Mouse (Mus musculus) kidney, embryonic 16.5 days (tissue): ENCODE results near the gene Mtif3. TPM values are rescaled to one million over a fixed set of nuclear protein-coding genes. Genes with fewer than 3 reads are reported as not detected.

Source experiments
- ATAC-seq: fragments of 200-750 bp; cut with Nextera tagmentation; 2 replicates; pipeline ENCODE4 v1.8.0; 2017; ENCODE audit warnings: moderate TSS enrichment; ENCODE audit not compliant: low FRiP score, low TSS enrichment
- H3K27ac ChIP-seq: fragments of 300-500 bp; sonication (generic); 2 replicates; pipeline ENCODE4 v1.5.1; 2014; ENCODE audit warnings: low read length
- H3K27me3 ChIP-seq: fragments of 300-500 bp; sonication (generic); 2 replicates; pipeline ENCODE4 v1.6.1; 2014; ENCODE audit warnings: low read length, control low read depth, mixed read lengths; ENCODE audit not compliant: insufficient read depth
- H3K36me3 ChIP-seq: fragments of 300-500 bp; sonication (generic); 2 replicates; pipeline ENCODE4 v1.6.1; 2014; ENCODE audit warnings: low read length, control low read depth, mixed read lengths; ENCODE audit not compliant: insufficient read depth
- H3K4me1 ChIP-seq: fragments of 300-500 bp; sonication (generic); 2 replicates; pipeline ENCODE4 v1.6.1; 2014; ENCODE audit warnings: low read length, control low read depth, mixed read lengths; ENCODE audit not compliant: insufficient read depth
- H3K4me2 ChIP-seq: fragments of 300-500 bp; sonication (generic); replicated peaks from 2 replicates; pipeline ENCODE4 v1.6.1; 2014; ENCODE audit warnings: low read depth, low read length
- H3K4me3 ChIP-seq: fragments of 300-500 bp; sonication (generic); 2 replicates; pipeline ENCODE4 v1.5.1; 2014; ENCODE audit warnings: mild to moderate bottlenecking, low read length
- H3K9ac ChIP-seq: fragments of 300-500 bp; sonication (generic); replicated peaks from 2 replicates; pipeline ENCODE4 v1.6.1; 2014; ENCODE audit warnings: low read length
- H3K9me3 ChIP-seq: fragments of 300-500 bp; sonication (generic); 2 replicates; pipeline ENCODE4 v1.6.1; 2016; ENCODE audit warnings: low read length, control low read depth
- WGBS: fragments of 180-500 bp; shearing (Covaris S2); extraction: QIAGEN DNeasy Blood & Tissue Kit; methylation state at CpG from one replicate; pipeline ENCODE4 v1.1.7; 2014; 5-methylcytosine and 5-hydroxymethylcytosine counted together
- polyA plus RNA-seq: library from polyadenylated mRNA; unstranded; fragments of >200 nt; fragmentation: Nextera tagmentation; extraction: Ambion mirVana; gene quantifications from 2 replicates; pipeline ENCODE4 v1.2.1, GENCODE M21; 2015

The Mtif3 gene
- polyA plus RNA-seq, 1 experiment from 2014 or later: 26.0 TPM

DNA sequence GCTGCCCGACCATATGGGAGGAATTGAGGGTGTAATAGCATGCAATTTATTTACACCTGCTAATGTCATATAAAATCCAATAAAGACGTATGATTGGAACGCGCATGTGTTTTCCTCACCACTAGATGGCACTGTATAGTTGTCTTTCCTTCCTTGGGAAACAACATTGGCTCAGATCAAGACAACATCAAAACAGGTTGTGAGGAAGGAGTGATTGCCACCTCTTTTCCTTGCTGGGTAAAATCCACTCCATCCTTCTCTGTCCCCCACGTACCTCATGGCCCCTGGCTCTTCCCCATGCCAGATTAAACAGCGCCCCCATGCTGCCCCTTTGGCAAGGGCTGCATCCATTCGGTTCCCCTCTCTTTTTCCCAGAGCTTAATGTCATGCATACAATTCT lies 23.4 kb downstream of the Mtif3 start:
- H3K4me3 ChIP-seq: no peak overlapping the region
- peaks cover 10% of the 10 kb centered on the region; the same call in 1 of the 2 replicates for H3K9me3 ChIP-seq
- H3K27ac ChIP-seq: no peak overlapping the region
- no peaks in the 10 kb centered on the region for H3K36me3 ChIP-seq
- WGBS: 24% methylated on average over 7 of the region's 7 CpGs
- no peaks in the 10 kb centered on the region for H3K27me3 ChIP-seq
- no peaks in the 10 kb centered on the region for H3K4me1 ChIP-seq
- no peak for ATAC-seq
- H3K9ac ChIP-seq: no peak overlapping the region
- no peak overlapping the region for H3K4me2 ChIP-seq

DNA sequence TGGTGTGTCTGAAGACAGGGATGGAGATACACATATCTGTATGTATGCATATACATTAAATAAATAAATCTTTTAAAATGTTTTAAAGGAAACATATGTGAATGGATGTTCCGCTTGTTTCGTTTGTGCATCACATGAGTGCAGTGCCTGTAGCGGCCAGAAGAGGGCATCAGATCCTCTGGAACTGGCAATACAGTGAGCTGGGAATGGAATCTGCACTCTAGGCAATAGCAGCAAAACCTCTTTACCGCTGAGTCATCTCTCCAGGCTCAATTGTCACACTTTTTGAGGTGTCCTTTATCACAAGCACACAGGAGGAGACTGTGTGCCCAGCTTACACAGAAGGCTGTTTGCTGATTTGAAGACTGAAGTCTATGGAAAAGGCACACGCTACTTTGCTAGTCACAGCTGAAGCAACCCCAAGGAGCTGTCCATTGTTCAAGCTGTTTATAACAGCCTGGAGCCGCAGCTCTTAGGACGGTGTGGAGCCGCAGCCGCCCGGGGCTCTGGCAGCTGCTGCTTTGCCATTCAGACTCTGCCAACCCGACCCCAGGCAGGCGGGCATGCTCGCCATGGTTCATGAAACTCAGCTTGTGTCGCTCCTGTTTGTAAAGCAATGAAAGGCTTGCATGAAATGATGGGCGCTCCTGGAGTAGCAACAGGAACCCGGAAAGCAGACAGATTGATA lies 24.3 kb downstream of the Mtif3 start:
- no peak for ATAC-seq
- no peak overlapping the region for H3K4me3 ChIP-seq
- no peak overlapping the region for H3K27ac ChIP-seq
- no peaks in the 10 kb centered on the region for H3K4me1 ChIP-seq
- no peak overlapping the region for H3K9ac ChIP-seq
- no peak overlapping the region for H3K4me2 ChIP-seq
- H3K27me3 ChIP-seq: no peaks in the 10 kb centered on the region
- no peaks in the 10 kb centered on the region for H3K36me3 ChIP-seq
- 0 out of 2 replicates have a peak, but pooled peaks cover 5% of the 10 kb centered on the region for H3K9me3 ChIP-seq
- WGBS: 78% methylated on average over 16 of the region's 16 CpGs

DNA sequence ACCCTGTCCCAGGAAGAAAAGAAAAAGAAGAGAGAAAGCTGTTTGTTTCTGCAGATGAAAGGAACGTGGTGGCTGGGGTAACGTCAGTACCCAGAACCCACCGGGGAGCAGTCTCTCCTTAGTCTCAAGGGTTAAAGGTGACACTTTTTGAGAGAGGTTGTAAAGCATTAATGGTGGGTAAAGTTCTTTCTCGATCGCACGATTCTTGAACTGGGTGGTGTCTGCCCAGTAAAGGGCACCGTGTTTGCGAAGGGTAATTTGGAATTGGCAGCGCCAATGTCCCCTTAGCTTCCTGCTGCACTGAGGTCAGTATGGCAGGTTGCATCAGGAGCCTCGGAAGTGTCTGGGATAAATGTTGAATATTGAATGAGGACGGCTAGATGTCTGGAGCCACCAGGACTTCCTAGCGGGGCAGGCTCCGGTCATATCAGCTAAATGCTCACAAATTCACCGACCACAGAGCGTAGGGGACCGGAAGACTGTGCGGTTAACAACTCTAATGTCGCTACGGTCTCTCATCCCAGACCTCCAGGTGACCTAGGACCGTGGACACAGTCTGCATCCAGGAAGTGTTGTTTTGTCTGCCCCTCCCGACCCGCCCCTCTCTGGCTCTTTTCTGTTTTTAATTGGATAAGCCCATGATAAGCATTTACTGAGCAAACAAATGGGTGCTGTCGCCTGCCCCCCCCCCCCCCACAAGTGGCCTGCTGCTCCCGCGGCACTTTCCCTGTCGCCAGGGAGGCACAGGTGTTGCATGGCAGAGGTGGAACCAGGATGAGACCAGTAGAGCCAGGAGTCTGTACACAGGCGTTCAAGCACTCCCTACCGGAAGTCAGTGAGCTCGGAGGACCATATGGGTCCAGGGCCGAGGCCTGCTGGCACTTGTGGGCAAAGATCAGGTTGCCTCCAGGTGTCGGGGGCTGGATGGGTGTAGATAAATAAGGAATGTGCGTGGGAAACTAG lies 25.8 kb downstream of the Mtif3 start:
- H3K27ac ChIP-seq: no peak overlapping the region

DNA sequence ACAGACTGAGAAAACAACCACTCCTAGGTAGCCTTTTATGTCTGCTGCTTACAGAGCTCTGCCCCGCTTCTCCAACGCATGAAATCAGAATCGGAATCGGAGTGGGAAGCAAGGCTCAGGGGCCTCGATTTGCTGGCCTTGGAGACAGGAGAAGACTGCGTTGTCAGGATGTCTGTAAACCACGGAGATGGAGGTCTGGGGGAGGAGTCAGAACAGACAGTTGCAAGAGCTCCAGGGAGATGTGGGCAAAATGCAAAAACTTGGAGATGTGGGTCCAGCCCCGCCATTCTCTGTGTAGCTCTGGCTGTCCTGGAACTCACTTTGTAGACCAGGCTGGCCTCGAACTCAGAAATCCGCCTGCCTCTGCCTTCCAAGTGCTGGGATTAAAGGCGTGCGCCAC lies 30.1 kb downstream of the Mtif3 start:
- 82% methylated on average over 12 of the region's 12 CpGs for WGBS
- H3K27ac ChIP-seq: no peak overlapping the region
- no peak for ATAC-seq
- no peak overlapping the region for H3K4me2 ChIP-seq
- H3K9me3 ChIP-seq: no peaks in the 10 kb centered on the region
- no peaks in the 10 kb centered on the region for H3K36me3 ChIP-seq
- no peak overlapping the region for H3K4me3 ChIP-seq
- H3K4me1 ChIP-seq: no peaks in the 10 kb centered on the region
- no peak overlapping the region for H3K9ac ChIP-seq
- no peaks in the 10 kb centered on the region for H3K27me3 ChIP-seq

More for the DNA sequence above, 25.8 kb downstream of the Mtif3 start:
- H3K4me3 ChIP-seq: no peak overlapping the region
- 0 out of 2 replicates have a peak, but pooled peaks cover 3% of the 10 kb centered on the region for H3K9me3 ChIP-seq
- no peak for ATAC-seq
- no peaks in the 10 kb centered on the region for H3K4me1 ChIP-seq
- no peak overlapping the region for H3K4me2 ChIP-seq
- no peak overlapping the region for H3K9ac ChIP-seq
- H3K36me3 ChIP-seq: no peaks in the 10 kb centered on the region
- 79% methylated on average over 32 of the region's 32 CpGs for WGBS
- no peaks in the 10 kb centered on the region for H3K27me3 ChIP-seq

DNA sequence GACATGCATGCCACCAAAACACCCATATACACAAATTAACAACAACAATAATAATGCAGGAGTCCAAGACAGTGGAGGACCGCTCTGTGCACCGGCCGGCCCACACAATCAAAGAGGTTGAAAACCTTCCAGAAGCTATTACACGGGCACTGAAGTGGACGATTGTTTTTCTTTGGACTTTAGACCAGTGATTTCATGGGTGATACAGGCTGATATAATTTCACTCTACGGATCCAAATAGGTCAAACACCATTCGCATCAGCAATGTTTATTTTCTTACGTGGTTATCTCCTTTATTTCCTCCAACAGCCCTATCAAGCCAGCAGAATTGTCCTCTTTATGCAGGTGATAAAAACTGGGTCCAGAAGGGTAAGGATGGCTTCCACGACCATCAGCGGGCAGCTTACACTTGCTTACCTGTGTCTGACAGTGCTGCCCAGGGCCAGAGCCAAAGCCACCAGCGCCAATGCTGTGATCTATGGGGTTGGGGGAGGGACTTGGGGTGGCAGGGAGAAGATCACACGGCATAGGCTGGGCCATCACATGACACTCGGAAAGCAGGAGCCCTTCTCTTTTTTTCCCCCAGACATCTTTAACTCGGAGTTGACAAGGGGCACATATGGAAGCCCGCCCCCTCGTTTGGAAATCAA lies 31.6 kb downstream of the Mtif3 start:
- H3K27me3 ChIP-seq: no peaks in the 10 kb centered on the region
- no peak for ATAC-seq

DNA sequence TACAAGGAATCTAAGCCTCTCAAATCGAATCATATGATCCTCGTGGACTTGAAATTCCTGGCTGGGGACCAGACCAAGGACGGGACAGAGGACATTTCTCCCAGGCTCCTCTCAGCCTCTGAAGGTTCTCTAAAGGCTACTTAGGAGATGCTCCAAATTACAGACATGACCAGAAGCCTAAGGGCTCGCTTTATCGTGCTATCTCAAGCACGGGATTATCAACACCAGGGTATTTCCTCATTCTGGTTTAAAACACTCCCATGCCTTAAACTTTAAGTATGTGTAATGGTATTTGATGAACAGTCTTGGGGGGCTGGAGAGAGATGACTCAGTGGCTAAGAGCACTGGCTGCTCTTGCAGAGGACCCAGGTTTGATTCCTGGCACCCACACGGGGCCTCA lies 32.2 kb downstream of the Mtif3 start:
- no peak overlapping the region for H3K9ac ChIP-seq
- no peak for ATAC-seq
- WGBS: 92% methylated on average over 7 of the region's 7 CpGs
- no peak overlapping the region for H3K4me2 ChIP-seq
- no peaks in the 10 kb centered on the region for H3K9me3 ChIP-seq
- H3K36me3 ChIP-seq: no peaks in the 10 kb centered on the region
- H3K4me1 ChIP-seq: no peaks in the 10 kb centered on the region
- H3K4me3 ChIP-seq: no peak overlapping the region
- H3K27me3 ChIP-seq: no peaks in the 10 kb centered on the region
- no peak overlapping the region for H3K27ac ChIP-seq

More for the DNA sequence above, 31.6 kb downstream of the Mtif3 start:
- H3K4me1 ChIP-seq: no peaks in the 10 kb centered on the region
- no peak overlapping the region for H3K4me3 ChIP-seq
- H3K36me3 ChIP-seq: no peaks in the 10 kb centered on the region
- no peak overlapping the region for H3K9ac ChIP-seq
- H3K4me2 ChIP-seq: no peak overlapping the region
- H3K9me3 ChIP-seq: no peaks in the 10 kb centered on the region
- no peak overlapping the region for H3K27ac ChIP-seq
- WGBS: 68% methylated on average over 16 of the region's 16 CpGs

DNA sequence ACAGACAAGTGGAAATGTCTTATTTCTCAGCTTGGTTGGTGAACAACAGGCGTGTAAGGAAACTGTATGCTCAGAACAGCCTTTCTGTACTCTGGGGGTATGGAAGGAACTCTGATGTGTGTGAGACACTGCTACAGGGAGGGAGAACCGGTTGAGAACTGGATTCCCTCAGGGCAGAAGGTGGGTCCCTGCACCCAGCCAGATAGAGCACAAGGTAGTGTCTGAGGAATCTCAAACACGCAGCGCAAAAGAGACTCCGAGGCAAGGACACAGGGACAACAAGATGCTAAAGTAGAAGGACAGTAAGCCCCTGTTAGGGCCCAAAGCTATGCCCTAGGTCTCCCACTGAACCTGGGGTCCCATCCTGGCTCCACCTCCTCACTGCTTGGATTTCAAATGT lies 36.9 kb downstream of the Mtif3 start:
- Histone ChIP-seq H3K36me3 (no peaks in the 10 kb centered on the region), H3K4me3 (no peak overlapping the region), H3K4me2 (no peak overlapping the region), H3K27me3 (no peaks in the 10 kb centered on the region), H3K4me1 (no peaks in the 10 kb centered on the region), H3K27ac (no peak overlapping the region), H3K9ac (no peak overlapping the region), H3K9me3 (peaks cover 3% of the 10 kb centered on the region; the same call in 1 of the 2 replicates)
- ATAC-seq: no peak
- 89% methylated on average over 5 of the region's 5 CpGs for WGBS

DNA sequence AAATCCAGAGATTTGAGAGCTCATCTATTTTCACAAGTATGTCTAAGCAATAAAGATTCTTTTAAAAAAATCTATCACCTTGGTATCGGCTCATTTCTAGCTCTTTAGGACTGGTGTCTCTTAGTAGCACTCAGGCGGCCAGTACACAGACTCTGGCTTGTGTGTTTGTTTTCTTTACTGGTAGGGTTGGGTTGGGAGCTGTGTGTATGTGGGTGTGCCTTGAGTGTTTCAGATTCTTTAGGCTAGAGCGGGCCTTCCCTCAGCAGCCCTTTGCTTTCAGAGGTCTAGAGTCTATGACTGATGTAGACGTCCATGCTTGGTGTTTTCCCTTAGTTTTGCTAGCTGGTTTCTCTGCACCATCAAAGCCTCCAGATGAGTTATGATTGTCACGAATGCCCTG lies 40.1 kb downstream of the Mtif3 start:
- no peak; the same call in 1 of the 2 replicates for ATAC-seq
- Histone ChIP-seq H3K4me1 (peaks cover 16% of the 10 kb centered on the region), H3K27me3 (peaks cover 4% of the 10 kb centered on the region; the same call in 1 of the 2 replicates), H3K36me3 (no peaks in the 10 kb centered on the region), H3K4me3 (no peak overlapping the region), H3K4me2 (no peak overlapping the region), H3K27ac (no peak overlapping the region), H3K9ac (no peak overlapping the region), H3K9me3 (peaks cover 3% of the 10 kb centered on the region; the same call in 1 of the 2 replicates)
- WGBS: 49% methylated on average over 5 of the region's 5 CpGs

DNA sequence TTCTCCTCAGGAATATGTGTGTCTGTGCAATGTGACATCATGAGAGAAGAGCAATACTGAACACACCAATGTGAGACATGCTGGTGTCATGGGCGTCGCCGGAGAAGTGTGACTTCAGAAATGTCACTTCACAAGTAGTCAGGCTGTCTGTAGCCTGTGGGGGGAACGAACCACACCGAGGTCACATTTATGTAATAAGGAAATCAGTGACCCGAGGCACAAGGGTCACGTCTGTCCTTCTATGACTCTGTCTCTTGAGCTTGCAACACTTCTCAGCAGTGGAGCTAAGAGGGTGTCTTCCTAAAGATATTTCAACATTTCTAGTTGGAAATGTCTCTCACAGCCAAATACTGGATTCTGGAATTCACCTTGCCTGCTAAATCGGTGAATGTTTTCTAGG lies 42.4 kb downstream of the Mtif3 start:
- WGBS: 26% methylated on average over 8 of the region's 8 CpGs
- Histone ChIP-seq H3K9ac (no peak overlapping the region), H3K27ac (no peak overlapping the region), H3K4me1 (peaks cover 16% of the 10 kb centered on the region), H3K4me3 (no peak overlapping the region), H3K4me2 (peak overlapping the region; percentile 64; the same call in 1 of the 2 replicates), H3K36me3 (no peaks in the 10 kb centered on the region), H3K27me3 (peaks cover 4% of the 10 kb centered on the region; the same call in 1 of the 2 replicates), H3K9me3 (peaks cover 3% of the 10 kb centered on the region; the same call in 1 of the 2 replicates)
- ATAC-seq: no peak
